Mouse (Mus musculus) forebrain, postnatal 0 days (tissue): ENCODE results near the gene Ctnnbl1. TPM values are rescaled to one million over a fixed set of nuclear protein-coding genes. Genes with fewer than 3 reads are reported as not detected.

Source experiments
- ATAC-seq: fragments of 200-750 bp; cut with Nextera tagmentation; 2 replicates; pipeline ENCODE4 v1.8.0; 2017; ENCODE audit warnings: mild to moderate bottlenecking, moderate library complexity
- DNase-seq: peaks from one replicate; pipeline ENCODE4 v3.0.0-alpha.2; 2015
- H3K27ac ChIP-seq: fragments of 300-500 bp; sonication (generic); 2 replicates; pipeline ENCODE4 v1.5.1; 2014; ENCODE audit warnings: low read depth, mild to moderate bottlenecking, antibody characterized with exemption, low read length, moderate library complexity, mixed read lengths
- H3K27me3 ChIP-seq: fragments of 300-500 bp; sonication (generic); 2 replicates; pipeline ENCODE4 v1.6.1; 2014; ENCODE audit warnings: mild to moderate bottlenecking, low read length, mixed read lengths; ENCODE audit not compliant: insufficient read depth
- H3K36me3 ChIP-seq: fragments of 300-500 bp; sonication (generic); 2 replicates; pipeline ENCODE4 v1.6.1; 2014; ENCODE audit warnings: mild to moderate bottlenecking, moderate library complexity; ENCODE audit not compliant: insufficient read depth
- H3K4me1 ChIP-seq: fragments of 300-500 bp; sonication (generic); 2 replicates; pipeline ENCODE4 v1.6.1; 2014; ENCODE audit warnings: antibody characterized with exemption; ENCODE audit not compliant: insufficient read depth
- H3K4me2 ChIP-seq: fragments of 300-500 bp; sonication (generic); 2 replicates; pipeline ENCODE4 v1.6.1; 2014; ENCODE audit warnings: low read depth, mild to moderate bottlenecking, moderate library complexity
- H3K4me3 ChIP-seq: fragments of 300-500 bp; sonication (generic); 2 replicates; pipeline ENCODE4 v1.5.1; 2014; ENCODE audit warnings: low read depth, low read length, mixed read lengths
- H3K9ac ChIP-seq: fragments of 300-500 bp; sonication (generic); 2 replicates; pipeline ENCODE4 v1.6.1; 2014; ENCODE audit warnings: mild to moderate bottlenecking
- H3K9me3 ChIP-seq: fragments of 300-500 bp; sonication (generic); 2 replicates; pipeline ENCODE4 v1.6.1; 2016; ENCODE audit warnings: low read length
- CTCF ChIP-seq: sonication (generic); IDR thresholded peaks from 2 replicates; pipeline ENCODE4 v1.5.1; 2016; ENCODE audit warnings: antibody characterized with exemption, control low read depth, low read depth
- WGBS: fragments of 180-500 bp; shearing (Covaris S2); extraction: QIAGEN DNeasy Blood & Tissue Kit; methylation state at CpG from one replicate; pipeline ENCODE4 v1.1.7; 2014; 5-methylcytosine and 5-hydroxymethylcytosine counted together
- polyA plus RNA-seq: library from polyadenylated mRNA; unstranded; fragments of >200 nt; fragmentation: Nextera tagmentation; extraction: Ambion mirVana; gene quantifications from 2 replicates; pipeline ENCODE4 v1.2.1, GENCODE M21; 2015
- total RNA-seq: library from RNA; depleted of rRNA; stranded (reverse); fragments of >200 nt; gene quantifications from 2 replicates; pipeline ENCODE4 v1.2.3, GENCODE M21; 2014

Gene Ctnnbl1
- total and polyA plus RNA-seq, 2 experiments from 2014 or later, result 43.8 to 48.2 TPM

DNA sequence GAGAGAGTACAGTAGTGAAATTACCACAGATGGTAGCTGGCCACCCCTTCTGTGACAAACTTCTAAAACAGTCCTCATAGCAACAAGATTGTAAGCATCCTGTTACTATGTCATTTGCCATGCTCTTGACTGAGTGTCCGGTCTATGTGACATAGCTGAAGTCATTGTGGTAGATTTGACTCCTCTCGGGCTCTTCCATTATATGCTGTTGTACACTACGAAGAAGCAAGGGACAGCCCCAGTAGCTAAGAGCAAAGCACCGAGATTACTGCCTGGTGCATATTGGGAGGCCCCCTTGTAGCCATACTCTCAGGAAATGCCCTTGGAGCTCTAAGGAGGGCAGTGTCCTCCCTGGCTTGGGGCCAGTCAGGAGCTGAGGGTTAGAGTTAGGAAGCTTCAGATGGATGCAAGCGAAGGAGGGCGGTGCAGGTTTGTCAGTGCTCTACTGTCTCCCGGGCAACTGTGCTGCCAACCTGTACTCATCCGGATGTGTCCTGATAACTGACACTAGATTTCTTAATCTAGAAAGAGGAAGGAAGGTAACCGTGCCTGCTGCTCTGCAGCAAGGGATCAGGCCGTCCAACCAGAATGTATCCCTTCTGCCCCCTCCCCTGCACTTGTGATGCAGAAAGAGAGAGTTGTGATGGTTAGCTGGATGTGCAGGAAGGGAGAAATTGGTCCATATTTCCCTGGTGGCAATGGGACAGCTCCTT lies 55.8 kb downstream of the Ctnnbl1 start:
- no peak overlapping the region for H3K4me3 ChIP-seq
- 83% methylated on average over 10 of the region's 10 CpGs for WGBS

DNA sequence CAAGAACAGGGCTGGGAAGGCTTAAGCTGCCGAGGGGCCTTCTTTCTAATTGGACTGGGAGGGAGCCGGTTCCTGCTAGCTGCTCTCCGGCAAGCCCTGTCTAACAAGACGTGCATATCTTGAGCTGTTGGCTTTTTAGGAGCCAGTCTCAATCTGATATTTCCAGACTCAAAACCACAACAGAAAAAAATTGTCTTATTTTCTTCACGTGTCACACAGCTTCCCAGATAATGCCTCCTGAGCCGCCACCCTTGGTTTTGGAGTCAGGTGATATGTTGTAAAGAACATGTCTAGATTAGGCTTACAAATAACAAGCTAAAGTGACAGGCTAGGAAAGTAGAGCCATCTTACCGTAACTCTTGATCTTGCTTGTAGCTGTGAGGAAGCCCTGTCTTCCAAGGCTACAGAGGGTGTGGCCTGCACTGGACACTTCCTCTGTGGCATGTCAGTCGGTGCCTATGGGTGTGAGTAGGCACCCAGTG lies 56.7 kb downstream of the Ctnnbl1 start:
- WGBS, result 60% methylated on average over 8 of the region's 8 CpGs
- H3K27ac ChIP-seq, result no peak overlapping the region
- no peaks in the 10 kb centered on the region for H3K9me3 ChIP-seq

More for the DNA sequence above, 55.8 kb downstream of the Ctnnbl1 start:
- H3K27me3 ChIP-seq, result no peaks in the 10 kb centered on the region
- DNase-seq (no peak), ATAC-seq (no peak; the same call in 1 of the 2 replicates)
- no peak for TF ChIP-seq CTCF
- no peak overlapping the region for H3K27ac ChIP-seq
- no peak overlapping the region for H3K9ac ChIP-seq
- peaks cover 15% of the 10 kb centered on the region for H3K36me3 ChIP-seq
- no peak overlapping the region for H3K4me2 ChIP-seq
- H3K4me1 ChIP-seq, result no peaks in the 10 kb centered on the region
- H3K9me3 ChIP-seq, result no peaks in the 10 kb centered on the region

DNA sequence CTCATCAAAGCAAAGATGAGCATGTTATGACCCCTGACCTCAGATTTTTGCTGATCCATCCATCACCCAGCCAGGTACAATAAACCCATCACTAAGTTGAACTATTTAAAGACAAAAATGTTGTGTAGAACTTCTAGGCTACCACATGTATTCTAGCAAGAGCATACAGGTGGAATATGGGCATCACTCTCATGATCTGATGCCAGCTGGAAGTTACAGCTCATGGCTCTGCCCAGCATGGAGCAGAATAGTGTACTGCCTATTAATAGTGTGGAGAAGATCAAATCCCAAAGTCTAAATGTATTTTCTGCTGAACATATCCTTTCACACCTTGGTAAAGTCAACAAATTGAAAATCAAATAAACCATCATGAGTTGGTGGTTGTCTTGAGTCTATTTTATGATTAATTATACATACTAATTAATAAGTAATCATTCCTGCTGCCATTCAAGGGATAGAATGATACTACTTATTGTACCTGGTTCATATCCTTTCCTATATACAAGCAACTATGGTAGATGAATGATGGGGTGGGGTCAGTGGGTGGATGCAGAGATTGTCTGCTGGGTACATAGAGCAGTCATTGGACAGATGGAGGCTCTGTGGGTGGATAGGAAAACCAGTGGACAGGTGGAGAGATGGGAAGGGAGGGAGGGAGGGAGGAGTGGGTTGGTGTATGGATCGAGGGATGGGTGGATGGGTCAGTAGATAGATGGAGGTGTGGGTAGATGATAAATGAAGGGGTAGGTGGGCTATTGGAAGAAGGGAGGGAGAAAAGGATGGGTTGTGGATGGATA lies 58.6 kb downstream of the Ctnnbl1 start:
- H3K4me3 ChIP-seq, result no peak overlapping the region
- no peaks in the 10 kb centered on the region for H3K27me3 ChIP-seq

More for the DNA sequence above, 56.7 kb downstream of the Ctnnbl1 start:
- DNase-seq (no peak), ATAC-seq (no peak)
- Histone ChIP-seq H3K27me3 (no peaks in the 10 kb centered on the region), H3K36me3 (peaks cover 13% of the 10 kb centered on the region), H3K4me1 (no peaks in the 10 kb centered on the region), H3K9ac (no peak overlapping the region), H3K4me2 (no peak overlapping the region), H3K4me3 (no peak overlapping the region)
- TF ChIP-seq CTCF, result no peak

DNA sequence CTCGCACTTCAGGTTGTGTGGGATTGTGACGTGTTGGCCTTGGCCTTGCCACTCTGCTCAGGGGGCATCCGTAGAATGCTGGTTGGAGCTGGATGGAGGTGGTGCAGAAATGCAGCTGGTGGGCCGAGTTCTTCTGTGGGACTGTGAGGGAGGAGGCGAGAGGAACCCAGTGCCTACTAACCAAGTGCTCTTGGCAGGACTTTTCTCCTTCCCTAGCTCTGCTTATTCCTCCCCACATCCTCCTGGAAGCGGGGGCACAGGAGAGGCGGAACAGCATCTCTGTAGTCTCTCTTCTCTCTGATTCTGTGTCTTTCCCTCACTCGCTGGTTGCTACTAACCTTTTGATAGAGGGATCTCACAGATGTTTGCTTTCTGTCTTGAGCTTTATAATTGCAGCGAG lies 62.3 kb downstream of the Ctnnbl1 start:
- DNase-seq, result no peak
- H3K4me3 ChIP-seq, result no peak overlapping the region
- TF ChIP-seq CTCF, result no peak
- no peaks in the 10 kb centered on the region for H3K9me3 ChIP-seq
- no peak overlapping the region for H3K4me2 ChIP-seq
- H3K4me1 ChIP-seq, result peaks cover 23% of the 10 kb centered on the region
- no peak for ATAC-seq
- H3K36me3 ChIP-seq, result no peaks in the 10 kb centered on the region
- H3K27ac ChIP-seq, result no peak overlapping the region
- WGBS, result 96% methylated on average over 9 of the region's 9 CpGs
- no peak overlapping the region for H3K9ac ChIP-seq
- H3K27me3 ChIP-seq, result no peaks in the 10 kb centered on the region

More for the DNA sequence above, 58.6 kb downstream of the Ctnnbl1 start:
- DNase-seq, result no peak
- no peaks in the 10 kb centered on the region for H3K9me3 ChIP-seq
- no peak overlapping the region for H3K4me2 ChIP-seq
- H3K4me1 ChIP-seq, result peaks cover 3% of the 10 kb centered on the region
- 97% methylated on average over 1 of the region's 1 CpGs for WGBS
- no peak overlapping the region for H3K9ac ChIP-seq
- ATAC-seq, result no peak
- TF ChIP-seq CTCF, result no peak
- no peaks in the 10 kb centered on the region; the same call in 1 of the 2 replicates for H3K36me3 ChIP-seq
- no peak overlapping the region for H3K27ac ChIP-seq

DNA sequence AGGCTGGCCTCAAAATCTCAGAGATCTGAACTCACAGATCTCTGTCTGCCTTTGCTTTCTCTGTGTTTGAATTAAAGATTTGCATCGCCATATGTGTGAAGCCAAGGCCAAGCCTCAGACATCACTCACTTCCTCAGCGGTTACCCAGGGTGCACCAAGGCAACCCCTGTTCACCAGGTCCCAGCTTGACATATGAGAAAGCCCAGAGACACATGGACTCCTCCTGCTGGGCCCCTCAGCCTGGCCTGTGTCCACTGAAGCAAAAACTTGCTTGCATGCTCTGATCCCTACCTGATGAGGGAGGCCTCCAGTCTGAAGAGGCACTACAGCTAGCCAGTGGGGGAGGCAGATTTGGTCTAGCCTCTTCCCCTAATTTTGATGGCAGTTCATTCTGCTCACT lies 63.1 kb downstream of the Ctnnbl1 start:
- Histone ChIP-seq H3K27me3 (no peaks in the 10 kb centered on the region), H3K4me1 (peaks cover 23% of the 10 kb centered on the region), H3K9ac (no peak overlapping the region), H3K4me2 (no peak overlapping the region), H3K27ac (peak overlapping the region; percentile 83), H3K36me3 (no peaks in the 10 kb centered on the region), H3K9me3 (no peaks in the 10 kb centered on the region), H3K4me3 (no peak overlapping the region)
- no peak for TF ChIP-seq CTCF
- 83% methylated on average over 2 of the region's 2 CpGs for WGBS
- ATAC-seq, result no peak
- DNase-seq, result no peak

DNA sequence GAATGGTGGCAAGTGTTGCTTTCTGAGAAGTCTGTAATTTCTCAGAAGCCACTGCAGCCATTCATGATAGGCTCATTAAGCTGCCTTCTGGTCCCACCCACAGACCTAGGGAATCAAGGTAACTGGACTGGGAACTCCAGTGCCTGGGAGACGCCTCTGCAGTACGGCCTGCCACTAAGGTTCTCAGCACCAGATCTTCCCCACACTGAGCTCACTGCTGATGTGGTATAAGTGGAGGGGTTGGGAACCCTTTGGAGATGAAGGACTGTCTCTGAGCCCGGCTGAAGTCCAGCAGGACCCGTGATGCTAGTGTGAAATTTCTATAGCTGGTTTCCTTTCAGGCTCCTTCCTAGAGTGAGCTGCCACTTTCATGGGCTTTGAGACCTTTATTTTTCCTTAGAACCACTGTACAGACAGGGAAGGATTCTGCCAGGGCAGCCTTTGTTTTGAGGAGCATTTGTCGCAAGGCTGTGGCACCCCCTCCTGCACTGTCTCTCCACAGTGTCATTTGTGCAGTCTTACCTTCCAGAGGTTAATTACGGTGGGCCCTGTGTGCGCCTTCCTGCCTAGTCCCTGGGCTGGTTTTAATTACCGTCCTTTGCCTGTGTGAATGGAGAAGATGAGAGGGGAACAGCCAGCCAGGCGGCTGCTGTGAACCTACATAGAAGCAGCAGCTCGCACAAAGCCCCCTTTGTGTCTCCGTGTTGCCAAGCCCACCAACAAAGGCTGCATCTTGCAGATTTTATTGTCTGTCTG lies 63.7 kb downstream of the Ctnnbl1 start:
- peaks cover 23% of the 10 kb centered on the region for H3K4me1 ChIP-seq
- no peaks in the 10 kb centered on the region for H3K9me3 ChIP-seq
- no peaks in the 10 kb centered on the region for H3K36me3 ChIP-seq
- H3K4me2 ChIP-seq, result no peak overlapping the region; the same call in 1 of the 2 replicates
- no peak for TF ChIP-seq CTCF
- H3K27ac ChIP-seq, result peak overlapping the region; percentile 83
- no peak overlapping the region for H3K4me3 ChIP-seq
- H3K27me3 ChIP-seq, result no peaks in the 10 kb centered on the region
- H3K9ac ChIP-seq, result peak overlapping the region; percentile 19; the same call in 1 of the 2 replicates
- WGBS, result 6% methylated on average over 11 of the region's 11 CpGs
- peak; percentile 85 for ATAC-seq
- peak; percentile 75 for DNase-seq
